Mouse (Mus musculus): ENCODE results near the gene Phf13.

Gene Phf13

DNA sequence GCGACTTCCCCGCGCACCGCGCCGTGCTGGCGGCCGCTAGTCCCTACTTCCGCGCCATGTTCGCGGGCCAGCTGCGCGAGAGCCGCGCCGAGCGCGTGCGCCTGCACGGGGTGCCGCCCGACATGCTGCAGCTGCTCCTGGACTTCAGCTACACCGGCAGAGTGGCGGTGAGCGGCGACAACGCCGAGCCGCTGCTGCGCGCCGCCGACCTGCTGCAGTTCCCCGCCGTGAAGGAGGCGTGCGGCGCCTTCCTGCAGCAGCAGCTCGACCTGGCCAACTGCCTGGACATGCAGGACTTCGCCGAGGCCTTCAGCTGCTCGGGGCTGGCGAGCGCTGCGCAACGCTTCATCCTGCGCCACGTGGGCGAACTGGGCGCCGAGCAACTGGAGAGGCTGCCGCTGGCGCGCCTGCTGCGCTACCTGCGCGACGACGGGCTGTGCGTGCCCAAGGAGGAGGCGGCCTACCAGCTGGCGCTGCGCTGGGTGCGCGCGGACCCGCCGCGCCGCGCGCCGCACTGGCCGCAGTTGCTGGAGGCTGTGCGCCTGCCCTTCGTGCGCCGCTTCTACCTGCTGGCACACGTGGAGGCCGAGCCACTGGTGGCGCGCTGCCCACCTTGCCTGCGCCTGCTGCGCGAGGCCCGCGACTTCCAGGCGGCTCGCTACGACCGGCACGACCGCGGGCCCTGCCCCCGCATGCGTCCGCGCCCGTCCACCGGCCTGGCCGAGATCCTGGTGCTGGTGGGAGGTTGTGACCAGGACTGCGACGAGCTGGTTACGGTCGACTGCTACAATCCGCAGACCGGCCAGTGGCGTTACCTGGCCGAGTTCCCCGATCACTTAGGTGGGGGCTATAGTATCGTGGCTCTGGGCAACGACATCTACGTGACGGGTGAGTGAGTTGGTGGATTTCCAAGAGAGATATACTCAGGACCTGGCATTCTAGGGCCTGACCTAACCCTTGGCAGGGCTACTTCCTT, 13.3 kb upstream of the Phf13 start:
- H3K36me3 ChIP-seq (ENCODE audit: insufficient read depth, low read length): peaks cover 43% of the 10 kb centered on the region
- H3K27me3 ChIP-seq (ENCODE audit: insufficient read depth, low read length): peaks cover 20% of the 10 kb centered on the region
- H3K4me3 ChIP-seq (replicated peaks; ENCODE audit: low read length): peak overlapping the region; percentile 96
- H3K9me3 ChIP-seq (ENCODE audit: low read length): no peaks in the 10 kb centered on the region
- TF ChIP-seq NANOG (IDR thresholded peaks at IDR 0.05; ENCODE audit: borderline replicate concordance, low read length) (no peak), CTCF (conservative IDR thresholded peaks at IDR 0.05; ENCODE audit: low read length) (no peak), POU5F1 (IDR thresholded peaks at IDR 0.05; ENCODE audit: borderline replicate concordance, low read length) (no peak)
- H3K4me1 ChIP-seq (replicated peaks; ENCODE audit: low read depth, low read length): peaks cover 84% of the 10 kb centered on the region

- Histone ChIP-seq H3K36me3 (ENCODE audit: insufficient read depth, low read length) (peaks cover 35% of the 10 kb centered on the region), H3K4me1 (replicated peaks; ENCODE audit: low read depth, low read length) (peaks cover 79% of the 10 kb centered on the region), H3K4me3 (replicated peaks; ENCODE audit: low read length) (peak within 1 kb of the TSS; percentile 96), H3K9me3 (ENCODE audit: low read length) (no peaks in the 10 kb centered on the region), H3K27me3 (ENCODE audit: insufficient read depth, low read length) (peaks cover 20% of the 10 kb centered on the region)
- TF ChIP-seq CTCF (conservative IDR thresholded peaks at IDR 0.05; ENCODE audit: low read length) (no peak), POU5F1 (IDR thresholded peaks at IDR 0.05; ENCODE audit: borderline replicate concordance, low read length) (no peak), NANOG (IDR thresholded peaks at IDR 0.05; ENCODE audit: borderline replicate concordance, low read length) (no peak)
Observed at GRCm38 (mm10) chr4:152008622-152009075, 12.6 kb upstream of the Phf13 start, which contains the start of gene Klhl21. Gene Klhl21, plus strand, starts transcription at chr4:152008803.

- peaks cover 74% of the 10 kb centered on the region for H3K4me1 ChIP-seq (replicated peaks; ENCODE audit: low read depth, low read length)
- H3K36me3 ChIP-seq (ENCODE audit: insufficient read depth, low read length): peaks cover 30% of the 10 kb centered on the region
- H3K27me3 ChIP-seq (ENCODE audit: insufficient read depth, low read length): peaks cover 20% of the 10 kb centered on the region
- no peaks in the 10 kb centered on the region for H3K9me3 ChIP-seq (ENCODE audit: low read length)
- peak overlapping the region; percentile 96 for H3K4me3 ChIP-seq (replicated peaks; ENCODE audit: low read length)
- TF ChIP-seq NANOG (IDR thresholded peaks at IDR 0.05; ENCODE audit: borderline replicate concordance, low read length) (no peak), POU5F1 (IDR thresholded peaks at IDR 0.05; ENCODE audit: borderline replicate concordance, low read length) (no peak), CTCF (conservative IDR thresholded peaks at IDR 0.05; ENCODE audit: low read length) (no peak)
Observed at GRCm38 (mm10) chr4:152008148-152008500, 12.1 kb upstream of the Phf13 start.

DNA sequence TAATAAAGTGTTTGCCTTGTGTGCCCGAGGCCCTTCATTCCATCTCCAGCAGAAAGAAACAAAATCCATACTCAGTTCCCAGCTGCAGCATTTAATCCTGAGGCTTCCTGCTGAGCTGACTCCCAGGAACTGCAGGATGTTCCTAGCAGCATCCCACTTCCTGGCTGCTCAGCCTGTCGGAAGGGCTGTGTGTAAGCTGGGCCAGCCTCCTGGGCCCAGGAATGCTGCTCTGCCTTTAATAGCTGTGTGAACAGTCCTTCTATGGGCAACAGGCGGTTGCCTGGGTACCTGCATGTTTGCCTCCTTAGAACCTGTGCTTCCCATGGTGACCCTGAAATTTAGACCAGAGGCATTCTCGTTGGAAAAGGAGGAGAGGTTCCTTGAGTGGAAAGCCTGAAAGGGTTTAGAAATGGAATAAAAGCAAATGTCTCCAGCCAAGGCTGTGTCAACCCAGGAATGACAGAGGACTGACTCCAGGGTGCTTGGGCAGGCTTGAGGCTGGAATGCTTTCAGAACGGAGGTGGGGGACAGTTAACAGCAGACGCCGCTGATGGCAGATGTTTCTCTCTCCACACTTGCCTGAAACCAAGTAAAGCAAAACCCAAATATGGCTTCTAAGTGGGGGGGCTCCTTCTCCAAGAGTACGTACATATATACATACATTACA, 11.6 kb upstream of the Phf13 start:
- Histone ChIP-seq H3K4me3 (replicated peaks; ENCODE audit: low read length) (peak overlapping the region; percentile 96), H3K36me3 (ENCODE audit: insufficient read depth, low read length) (peaks cover 25% of the 10 kb centered on the region), H3K9me3 (ENCODE audit: low read length) (no peaks in the 10 kb centered on the region), H3K4me1 (replicated peaks; ENCODE audit: low read depth, low read length) (peaks cover 69% of the 10 kb centered on the region), H3K27me3 (ENCODE audit: insufficient read depth, low read length) (peaks cover 20% of the 10 kb centered on the region)
- TF ChIP-seq NANOG (IDR thresholded peaks at IDR 0.05; ENCODE audit: borderline replicate concordance, low read length) (no peak), POU5F1 (IDR thresholded peaks at IDR 0.05; ENCODE audit: borderline replicate concordance, low read length) (no peak), CTCF (conservative IDR thresholded peaks at IDR 0.05; ENCODE audit: low read length) (no peak)

DNA sequence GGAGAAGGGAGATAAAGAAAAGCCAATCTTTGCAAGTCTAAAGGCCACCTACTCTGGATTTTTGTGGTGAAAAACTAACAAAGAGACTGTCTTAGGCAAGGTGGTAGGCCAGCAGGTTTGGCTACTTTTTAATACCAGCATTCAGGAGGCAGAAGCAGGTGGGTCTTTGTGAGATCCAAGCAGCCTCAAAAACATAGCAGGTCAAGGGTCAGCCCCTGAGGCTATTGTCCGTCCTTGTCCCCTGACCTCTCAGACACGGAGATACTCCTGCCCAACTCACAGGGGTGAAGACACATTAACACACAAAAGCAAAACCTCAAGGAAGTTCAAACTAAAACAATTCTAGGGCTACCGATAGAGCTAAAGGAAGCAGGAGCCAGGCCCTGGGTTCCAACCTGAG, 10.8 kb upstream of the Phf13 start:
- 0 out of 2 replicates have a peak overlapping the region, but pooled peaks have one; percentile 96 for H3K4me3 ChIP-seq (replicated peaks; ENCODE audit: low read length)
- TF ChIP-seq POU5F1 (IDR thresholded peaks at IDR 0.05; ENCODE audit: borderline replicate concordance, low read length) (no peak), NANOG (IDR thresholded peaks at IDR 0.05; ENCODE audit: borderline replicate concordance, low read length) (no peak), CTCF (conservative IDR thresholded peaks at IDR 0.05; ENCODE audit: low read length) (no peak)
- peaks cover 17% of the 10 kb centered on the region for H3K36me3 ChIP-seq (ENCODE audit: insufficient read depth, low read length)
- peaks cover 20% of the 10 kb centered on the region for H3K27me3 ChIP-seq (ENCODE audit: insufficient read depth, low read length)
- H3K9me3 ChIP-seq (ENCODE audit: low read length): no peaks in the 10 kb centered on the region
- H3K4me1 ChIP-seq (replicated peaks; ENCODE audit: low read depth, low read length): peaks cover 61% of the 10 kb centered on the region

- Histone ChIP-seq H3K36me3 (ENCODE audit: insufficient read depth, low read length) (peaks cover 10% of the 10 kb centered on the region), H3K27me3 (ENCODE audit: insufficient read depth, low read length) (peaks cover 20% of the 10 kb centered on the region), H3K9me3 (ENCODE audit: low read length) (no peaks in the 10 kb centered on the region), H3K4me1 (replicated peaks; ENCODE audit: low read depth, low read length) (peaks cover 54% of the 10 kb centered on the region), H3K4me3 (replicated peaks; ENCODE audit: low read length) (no peak overlapping the region)
- TF ChIP-seq CTCF (conservative IDR thresholded peaks at IDR 0.05; ENCODE audit: low read length): peak; percentile 25; the same call in 1 of the 2 replicates
- no peak for TF ChIP-seq NANOG (IDR thresholded peaks at IDR 0.05; ENCODE audit: borderline replicate concordance, low read length)
Observed at GRCm38 (mm10) chr4:152006137-152006536, 10.1 kb upstream of the Phf13 start.

- Histone ChIP-seq H3K36me3 (ENCODE audit: insufficient read depth, low read length) (no peaks in the 10 kb centered on the region), H3K9me3 (ENCODE audit: low read length) (no peaks in the 10 kb centered on the region), H3K27me3 (ENCODE audit: insufficient read depth, low read length) (peaks cover 20% of the 10 kb centered on the region), H3K4me3 (replicated peaks; ENCODE audit: low read length) (no peak overlapping the region), H3K4me1 (replicated peaks; ENCODE audit: low read depth, low read length) (peaks cover 60% of the 10 kb centered on the region)
- TF ChIP-seq POU5F1 (IDR thresholded peaks at IDR 0.05; ENCODE audit: borderline replicate concordance, low read length): no peak
- no peak for TF ChIP-seq NANOG (IDR thresholded peaks at IDR 0.05; ENCODE audit: borderline replicate concordance, low read length)
- no peak for TF ChIP-seq CTCF (conservative IDR thresholded peaks at IDR 0.05; ENCODE audit: low read length)
Observed at GRCm38 (mm10) chr4:152002063-152002462, 6.0 kb upstream of the Phf13 start.

GRCm38 (mm10) chr4:152001335-152001734, 5.3 kb upstream of the Phf13 start:
- H3K4me3 ChIP-seq (replicated peaks; ENCODE audit: low read length): no peak overlapping the region
- no peaks in the 10 kb centered on the region for H3K36me3 ChIP-seq (ENCODE audit: insufficient read depth, low read length)
- TF ChIP-seq CTCF (conservative IDR thresholded peaks at IDR 0.05; ENCODE audit: low read length) (no peak), POU5F1 (IDR thresholded peaks at IDR 0.05; ENCODE audit: borderline replicate concordance, low read length) (no peak), NANOG (IDR thresholded peaks at IDR 0.05; ENCODE audit: borderline replicate concordance, low read length) (no peak)

More at GRCm38 (mm10) chr4:152001335-152001734, 5.3 kb upstream of the Phf13 start:
- Histone ChIP-seq H3K27me3 (ENCODE audit: insufficient read depth, low read length) (peaks cover 19% of the 10 kb centered on the region), H3K4me1 (replicated peaks; ENCODE audit: low read depth, low read length) (peaks cover 57% of the 10 kb centered on the region), H3K9me3 (ENCODE audit: low read length) (no peaks in the 10 kb centered on the region)

Measured in E14TG2a.4 (cell line).